Mouse (Mus musculus): ENCODE results near the gene Cacybp. TPM values are rescaled to one million over a fixed set of nuclear protein-coding genes. Genes with fewer than 3 reads are reported as not detected.

Cacybp gene
- total RNA-seq, 4 experiments from 2014 or later: 52.4 to 67.6 (median 60.6) TPM

DNA sequence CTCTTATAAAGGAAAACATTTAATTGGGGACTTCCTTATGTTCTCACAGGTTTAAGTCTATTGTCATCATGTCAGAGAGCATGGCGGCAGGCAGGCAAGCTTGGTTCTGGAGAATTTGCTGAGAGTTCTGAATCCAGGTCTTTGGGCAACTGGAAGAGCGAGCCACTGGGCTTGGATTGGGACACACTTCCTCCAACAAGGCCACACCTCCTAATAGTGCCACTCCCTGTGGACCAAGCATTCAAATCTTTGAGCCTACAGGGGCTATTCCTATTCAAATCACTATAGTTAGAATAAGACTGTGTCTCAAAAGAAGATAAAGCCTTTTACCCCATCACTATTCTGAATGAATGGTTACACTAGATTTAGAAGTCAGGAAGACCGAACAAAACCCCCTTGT is 5.2 kb upstream of the Cacybp start:
- DNase-seq (ENCODE audit: low spot score in 2 of 2): no peak

DNA sequence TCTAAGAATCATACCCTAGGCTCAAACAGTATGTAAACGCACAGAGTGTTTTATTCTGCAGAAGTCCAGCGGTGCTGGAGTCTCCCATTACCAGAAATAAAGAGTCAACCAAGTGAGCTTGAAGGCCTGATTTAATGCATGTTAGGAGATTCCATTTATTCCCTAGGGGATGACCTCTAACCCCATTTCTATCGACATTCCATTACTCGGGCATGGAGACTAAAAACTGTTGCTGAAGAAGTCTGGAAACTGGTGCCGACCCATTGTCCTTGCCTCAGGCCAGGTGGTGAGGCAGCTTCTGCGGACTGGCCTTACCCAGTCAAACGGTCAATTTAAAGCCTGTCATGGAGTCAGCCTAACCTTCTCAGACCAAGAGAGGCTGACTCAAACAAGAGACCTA is 1.5 kb upstream of the Cacybp start:
- no peak for DNase-seq (ENCODE audit: low spot score in 2 of 2)

DNA sequence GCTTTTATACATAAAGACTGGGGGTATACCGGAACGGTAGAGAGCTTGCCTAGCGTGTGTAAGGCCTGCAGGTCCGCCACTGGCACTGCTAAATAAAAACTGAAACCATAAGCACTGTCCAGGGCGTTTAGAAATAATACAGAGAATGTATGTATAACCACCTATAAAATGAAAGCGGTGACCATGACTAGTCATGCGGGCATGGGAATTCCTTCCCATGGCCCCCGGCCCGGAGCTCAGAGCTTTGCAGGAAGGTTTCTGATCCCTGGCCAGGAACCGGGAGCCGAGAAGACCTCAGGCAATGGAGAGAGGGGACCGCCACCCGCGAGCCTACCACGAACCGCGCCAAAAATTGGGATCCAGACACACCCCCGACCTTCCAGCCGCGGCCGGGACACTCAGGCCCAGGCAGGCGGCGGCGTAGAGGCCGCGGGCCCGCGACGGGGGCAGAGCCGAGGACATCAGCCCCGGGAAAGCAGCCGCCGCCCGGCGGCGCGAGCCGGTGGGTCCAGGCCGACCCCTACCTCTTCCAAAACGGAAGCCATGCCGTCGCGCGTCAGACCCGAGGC is 468 bp downstream of the Cacybp start:
- DNase-seq (ENCODE audit: low spot score in 2 of 2): peak; percentile 9 to 42

DNA sequence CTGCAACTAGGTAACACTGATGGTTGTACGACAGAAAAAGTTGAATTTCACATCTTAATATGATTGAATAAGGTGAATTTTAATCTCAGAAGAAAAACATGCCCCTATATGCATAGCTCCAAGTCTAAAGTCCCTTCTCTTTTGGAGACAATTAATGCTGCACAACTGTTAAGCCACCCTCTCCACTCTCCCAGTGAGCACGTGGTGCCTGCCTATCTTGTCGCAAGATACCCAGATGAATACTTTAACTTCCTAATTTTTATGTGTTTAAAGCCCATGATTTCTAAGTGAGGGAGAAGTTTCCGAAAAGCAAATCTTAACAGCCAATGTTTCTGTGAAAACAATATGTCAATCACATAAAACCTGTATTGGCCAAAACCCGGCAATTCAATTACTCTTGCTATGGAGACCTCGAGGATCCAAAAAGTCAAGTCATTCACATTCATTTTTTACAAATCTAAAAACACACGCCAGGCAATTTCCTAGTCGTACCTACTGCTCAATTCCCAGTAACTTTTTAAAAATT is 1.0 kb downstream of the Cacybp start:
- DNase-seq (ENCODE audit: low spot score in 2 of 2): no peak

DNA sequence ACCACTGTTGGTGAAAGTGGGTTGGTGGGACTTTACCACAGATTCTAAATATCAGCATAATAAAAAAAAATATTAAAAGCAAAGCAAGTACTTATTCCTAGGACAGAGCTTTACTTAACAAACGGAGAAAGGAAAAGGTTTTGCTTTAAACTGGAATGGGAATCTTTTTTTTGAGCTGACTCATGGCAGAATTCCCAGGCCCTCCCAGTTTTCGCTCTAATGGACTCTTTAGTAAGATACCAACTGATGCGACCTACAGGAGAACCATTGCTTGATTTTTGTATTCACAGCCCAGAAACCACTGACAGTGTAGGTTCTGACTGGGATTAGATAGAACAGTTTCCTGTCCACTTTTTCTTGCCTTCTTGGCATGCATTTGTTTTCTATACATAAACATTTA is 2.1 kb downstream of the Cacybp start:
- no peak for DNase-seq (ENCODE audit: low spot score in 2 of 2)

DNA sequence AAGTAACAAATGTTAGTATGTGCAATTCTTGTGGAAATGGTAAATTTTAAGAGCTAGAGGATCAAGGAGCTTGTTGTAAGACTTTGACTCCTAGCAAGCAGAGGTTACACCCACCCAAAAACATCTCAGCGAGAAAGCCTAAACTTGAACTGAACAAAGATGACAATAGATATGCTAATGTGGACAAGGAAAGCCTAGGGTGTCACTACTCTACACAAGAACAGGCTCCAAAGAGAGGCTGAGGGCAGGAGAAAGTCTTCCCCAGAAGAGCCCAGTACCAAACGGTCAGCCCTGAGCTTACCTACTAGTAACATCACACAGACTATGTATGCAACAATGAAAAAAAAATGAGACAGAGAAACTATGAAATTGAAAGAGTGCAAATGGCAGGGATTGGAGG is 2.8 kb downstream of the Cacybp start:
- no peak for DNase-seq (ENCODE audit: low spot score in 2 of 2)

DNA sequence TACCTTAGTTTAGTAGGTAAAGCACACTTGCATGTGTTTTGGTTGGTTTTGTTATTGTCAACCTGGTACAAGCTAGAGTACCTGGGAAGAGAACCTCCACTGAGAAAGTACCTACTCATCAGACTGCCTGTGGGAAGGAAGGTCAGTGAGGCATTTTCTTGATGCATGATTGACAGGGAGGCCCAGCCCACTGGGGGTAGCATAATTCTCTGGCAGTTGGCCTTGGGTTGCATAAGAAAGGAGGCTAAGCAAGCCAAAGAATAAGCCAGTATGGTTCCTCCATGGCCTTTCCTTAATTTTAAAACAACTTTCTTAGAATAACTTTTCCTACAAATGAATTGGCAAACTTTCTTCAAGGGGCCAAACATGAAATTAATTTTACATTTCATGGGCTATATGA is 7.2 kb downstream of the Cacybp start:
- DNase-seq (ENCODE audit: low spot score in 2 of 2): no peak

DNA sequence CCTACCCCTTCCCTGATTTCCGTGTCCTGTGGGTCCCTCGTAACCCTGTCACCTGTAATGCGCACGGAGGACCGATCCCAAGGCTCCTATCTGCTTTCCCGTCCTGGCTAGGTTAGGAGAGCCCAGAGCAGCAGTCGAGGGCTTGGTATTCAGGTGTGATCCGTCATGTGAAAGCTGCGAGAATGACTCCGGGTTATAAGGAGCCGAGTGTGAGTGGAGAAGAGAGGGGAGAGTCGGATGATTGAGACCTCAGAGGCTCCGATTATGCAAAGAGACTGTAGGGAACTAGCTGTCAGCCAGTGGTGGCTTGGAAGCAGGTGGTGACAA is 17.4 kb downstream of the Cacybp start:
- no peak for DNase-seq (ENCODE audit: low spot score in 2 of 2)

DNA sequence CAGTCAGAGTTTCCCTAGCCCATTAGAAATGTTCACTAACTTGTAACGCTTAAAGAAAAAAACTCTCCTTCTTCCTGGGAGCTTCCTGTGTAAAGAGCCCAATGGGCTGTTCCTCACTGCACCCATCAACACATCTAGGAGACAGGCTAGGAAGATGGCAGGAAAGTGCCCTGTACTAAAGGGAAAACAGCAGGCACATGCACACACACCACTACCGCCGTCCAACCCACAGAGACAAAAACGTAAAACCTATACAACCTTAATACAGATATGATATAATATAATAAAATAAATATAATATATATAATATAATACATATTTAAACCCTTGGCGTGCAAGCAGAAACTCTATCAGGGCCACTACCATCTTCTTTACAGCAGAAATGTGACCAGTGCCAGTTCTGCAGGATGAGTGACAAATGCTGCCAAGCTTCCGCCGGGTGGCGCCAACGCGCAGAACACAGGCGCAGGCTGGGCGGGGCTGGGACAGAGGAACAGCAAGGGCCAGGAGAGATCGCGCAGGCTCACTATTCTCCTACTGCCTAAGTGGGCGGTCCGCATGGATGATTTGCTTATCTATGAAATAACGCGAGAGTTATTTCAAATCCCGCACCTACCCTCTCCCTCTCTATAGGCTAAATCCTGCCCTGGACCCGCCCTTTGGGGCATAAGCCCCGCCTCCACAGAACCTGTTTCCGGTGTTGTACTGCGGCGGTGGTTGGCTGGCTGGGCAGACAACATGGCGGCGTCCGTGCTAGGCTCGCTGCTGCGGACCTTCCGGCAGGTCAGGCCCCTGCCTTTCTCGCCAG is 17.9 kb downstream of the Cacybp start, which contains the start of gene Mrps14:
Gene Mrps14 (plus strand): TSS at position 687 of the 808 bp plus-strand sequence.
- DNase-seq (ENCODE audit: low spot score in 2 of 2): peak; percentile 97 to 98

DNA sequence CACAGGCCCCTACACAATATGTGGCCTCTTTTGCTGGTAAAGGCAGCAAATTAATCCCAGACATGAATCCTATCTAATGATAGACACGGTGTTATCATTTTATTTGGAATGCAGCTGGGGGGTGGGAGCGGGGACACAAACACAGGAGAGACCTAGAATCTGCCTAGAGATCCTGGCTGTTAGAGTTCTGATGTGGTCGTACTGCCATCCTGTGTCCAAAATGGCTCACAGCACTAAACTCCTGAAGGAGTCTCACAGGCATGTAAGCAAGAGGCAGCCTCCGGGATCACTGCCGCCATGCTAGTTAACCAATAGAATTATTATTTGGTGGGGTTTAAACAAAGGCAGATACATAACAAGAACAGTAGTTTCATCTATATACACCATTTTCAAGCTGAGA is 28.2 kb downstream of the Cacybp start:
- DNase-seq (ENCODE audit: low spot score in 2 of 2): no peak

DNA sequence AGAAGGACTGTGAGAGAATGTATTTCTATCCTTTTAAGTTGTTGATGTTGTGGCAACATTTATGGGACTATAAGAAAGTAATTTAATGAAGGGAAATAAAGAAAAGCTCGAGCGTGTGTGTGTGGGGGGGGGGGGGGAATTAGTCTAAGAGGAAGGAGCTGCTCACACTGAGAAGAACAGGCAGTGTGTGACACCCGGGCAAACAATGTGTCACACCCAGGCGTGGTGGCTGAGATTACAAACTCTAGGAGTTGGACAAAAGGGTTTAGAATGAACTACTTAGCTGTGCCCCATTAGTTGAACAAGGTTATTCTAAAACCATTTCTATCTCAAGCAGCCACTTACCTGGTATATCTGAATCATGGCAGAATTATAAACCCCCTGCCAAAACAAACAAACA is 31.5 kb downstream of the Cacybp start:
- DNase-seq (ENCODE audit: low spot score in 2 of 2): no peak

DNA sequence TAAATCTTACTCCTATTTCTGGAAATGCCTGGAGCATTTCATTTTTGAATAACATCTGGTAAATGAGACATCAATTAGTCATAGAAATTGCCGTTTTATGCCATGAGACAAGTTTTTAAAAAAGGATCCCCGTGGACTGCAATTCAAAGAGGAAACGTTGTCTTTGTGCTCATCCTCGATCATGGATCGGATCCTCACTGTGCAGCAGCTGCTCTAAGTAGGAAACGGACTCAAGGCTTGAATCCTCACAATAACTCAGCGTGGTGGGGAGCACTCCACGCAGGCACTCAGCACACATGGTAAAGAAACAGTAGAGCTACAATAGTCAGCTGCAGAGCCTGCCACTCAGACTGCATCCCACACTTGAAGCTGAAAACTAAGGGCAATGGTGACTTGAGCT is 35.8 kb downstream of the Cacybp start:
- DNase-seq (ENCODE audit: low spot score in 2 of 2): no peak

DNA sequence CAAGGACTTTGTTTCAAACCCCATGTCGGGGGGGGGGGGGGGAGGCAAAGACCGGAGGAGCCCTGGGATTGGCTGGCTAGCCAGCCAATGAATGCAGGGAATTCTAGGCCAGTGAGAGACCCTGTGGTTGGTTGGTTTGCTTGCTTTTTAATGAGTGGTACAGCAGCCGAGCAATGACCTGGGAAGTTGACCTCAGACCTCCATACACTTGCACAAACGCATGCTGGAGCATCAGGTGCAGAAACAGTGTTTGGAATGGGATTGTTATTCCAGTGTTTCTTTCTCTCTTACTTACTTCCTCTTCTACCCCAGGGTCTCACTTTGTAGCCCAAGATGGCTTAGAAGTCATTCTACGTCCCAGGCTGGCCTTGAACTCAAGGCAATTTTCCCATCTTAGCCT is 46.1 kb downstream of the Cacybp start:
- DNase-seq (ENCODE audit: low spot score in 2 of 2): no peak

DNA sequence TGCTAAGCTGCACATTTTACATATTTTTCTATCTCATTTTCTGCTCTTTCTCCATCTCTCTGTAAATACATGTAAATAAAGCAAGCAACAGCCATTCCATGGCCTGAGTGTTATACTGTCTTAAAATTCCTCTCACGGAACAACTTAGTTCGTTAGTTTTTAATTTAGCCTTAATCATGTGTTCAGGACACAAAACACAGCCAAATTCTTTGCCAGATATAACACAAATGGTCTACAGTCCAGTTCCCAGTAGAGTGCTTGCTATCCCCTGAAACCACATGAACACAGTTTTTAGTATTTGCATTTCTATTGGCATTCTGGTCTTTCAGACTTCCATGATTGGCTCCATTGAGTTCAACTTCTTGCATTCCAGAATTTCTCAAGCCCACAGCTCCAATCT is 54.5 kb downstream of the Cacybp start:
- no peak for DNase-seq (ENCODE audit: low spot score in 2 of 2)

DNA sequence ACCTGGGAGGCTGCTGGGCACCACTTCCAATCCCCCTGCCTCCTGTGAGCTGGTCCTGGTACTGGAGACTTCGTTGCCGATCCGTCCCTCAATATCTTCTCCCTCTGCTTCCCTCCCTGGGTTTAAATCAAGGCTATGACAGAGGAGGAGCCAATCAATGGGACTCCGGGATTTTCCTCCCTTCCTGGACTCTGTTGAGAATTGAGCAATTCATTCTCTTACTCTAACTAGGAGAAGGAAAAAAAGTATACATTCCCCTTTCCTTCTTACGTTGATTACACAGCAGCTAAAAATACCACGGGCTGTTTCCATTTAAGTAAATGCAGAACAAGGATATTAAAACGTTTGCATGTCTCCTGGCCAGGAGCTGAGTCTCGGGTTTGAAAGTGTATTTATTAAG is 59.2 kb downstream of the Cacybp start, which contains the start of gene Tnn:
Gene Tnn (minus strand): TSS at position 101 of the 400 bp plus-strand sequence.
- no peak for DNase-seq (ENCODE audit: low spot score in 2 of 2)

Other genes starting within 250 kb of the Cacybp start
- 1 to 10 TPM; 2.5 to 5.5 (median 3.1) TPM for gene 4930523C07Rik, start 168.5 kb downstream of the Cacybp start, total RNA-seq (2022)
- not detected for gene Tnn, start 59.3 kb downstream of the Cacybp start, total RNA-seq (2022)
- 10 to 100 TPM; 74.2 to 82.8 (median 81.0) TPM for gene Mrps14, start 17.7 kb downstream of the Cacybp start, total RNA-seq (2022)

Data from gastrocnemius, adult 8-10 months (tissue).